Mouse (Mus musculus): ENCODE data around the gene Kcnn3.

- TF ChIP-seq GATA1 (IDR thresholded peaks at IDR 0.05; ENCODE audit: borderline replicate concordance, low read length) (no peak), FLI1 (IDR thresholded peaks at IDR 0.05; ENCODE audit: low read length) (no peak)
Measured at GRCm38 (mm10) chr3:89526298-89527090, 6.5 kb downstream of the Kcnn3 start.

Data from megakaryocyte, embryonic 14.5 days (primary cell).